Mouse (Mus musculus): ENCODE measurements around the gene Tgm4.
A peak's percentile ranks its signal among the peaks of the same experiment; 100 is the strongest.

The Tgm4 gene

GRCm38 (mm10) chr9:123107186-123107585 lies 72.7 kb downstream of the Tgm4 start:
- DNase-seq (ENCODE audit: low spot score in 2 of 2), result no peak

GRCm38 (mm10) chr9:123109188-123109587 lies 74.7 kb downstream of the Tgm4 start:
- DNase-seq (ENCODE audit: low spot score in 2 of 2), result no peak

- no peak for DNase-seq (ENCODE audit: low spot score in 2 of 2)
Observed at GRCm38 (mm10) chr9:123111751-123112221, 77.3 kb downstream of the Tgm4 start.

- DNase-seq (ENCODE audit: low spot score in 2 of 2), result peak; percentile 61 to 86
Observed at GRCm38 (mm10) chr9:123112805-123113521, 78.4 kb downstream of the Tgm4 start, which contains the start of the genes Zdhhc3 and Exosc7. Gene Zdhhc3, minus strand, starts transcription at chr9:123113205. Gene Exosc7, plus strand, starts transcription at chr9:123113215.

GRCm38 (mm10) chr9:123113931-123114330 lies 79.4 kb downstream of the Tgm4 start:
- DNase-seq (ENCODE audit: low spot score in 2 of 2), result no peak

GRCm38 (mm10) chr9:123115566-123115965 lies 81.0 kb downstream of the Tgm4 start:
- no peak for DNase-seq (ENCODE audit: low spot score in 2 of 2)

All from left cerebral cortex, adult 9 months (tissue).